Mouse (Mus musculus): ENCODE data around the gene Alox5ap. TPM values are rescaled to one million over a fixed set of nuclear protein-coding genes. Genes with fewer than 3 reads are reported as not detected.

Gene Alox5ap
- polyA plus RNA-seq, 1 experiment from 2014 or later, result 5.8 TPM

Small RNA genes lying within 50 kb of the gene (microRNA-seq; reads per million reads assigned to microRNA genes)
- gene Gm24105, result not detected

Other genes starting within 250 kb of the Alox5ap start
- 76.3 and 78.3 TPM in 2 replicates for gene Uspl1, start 80.4 kb upstream of the Alox5ap start, polyA plus RNA-seq (2016; fragmentation: Nextera tagmentation; extraction: Ambion mirVana)
- gene Hmgb1, start 80.3 kb upstream of the Alox5ap start, polyA plus RNA-seq (2016; fragmentation: Nextera tagmentation; extraction: Ambion mirVana), result 1,556 and 1,753 TPM in 2 replicates
- gene Medag, start 147.0 kb downstream of the Alox5ap start, polyA plus RNA-seq (2016; fragmentation: Nextera tagmentation; extraction: Ambion mirVana), result 0.17 and 0.38 TPM in 2 replicates
- 0.62 and 1.1 TPM in 2 replicates for gene Tex26, start 174.9 kb downstream of the Alox5ap start, polyA plus RNA-seq (2016; fragmentation: Nextera tagmentation; extraction: Ambion mirVana)